Mouse (Mus musculus) megakaryocyte, embryonic 14.5 days (primary cell): ENCODE data around the gene Commd9.

Experiments used
- FLI1 ChIP-seq: IDR thresholded peaks from 2 replicates; pipeline ENCODE4 v1.6.1; 2012; ENCODE audit warnings: low read length, inconsistent platforms, mixed read lengths
- GATA1 ChIP-seq: IDR thresholded peaks from 3 replicates; pipeline ENCODE4 v1.6.1; 2012; ENCODE audit warnings: mixed read lengths, low read length, inconsistent platforms, borderline replicate concordance

DNA sequence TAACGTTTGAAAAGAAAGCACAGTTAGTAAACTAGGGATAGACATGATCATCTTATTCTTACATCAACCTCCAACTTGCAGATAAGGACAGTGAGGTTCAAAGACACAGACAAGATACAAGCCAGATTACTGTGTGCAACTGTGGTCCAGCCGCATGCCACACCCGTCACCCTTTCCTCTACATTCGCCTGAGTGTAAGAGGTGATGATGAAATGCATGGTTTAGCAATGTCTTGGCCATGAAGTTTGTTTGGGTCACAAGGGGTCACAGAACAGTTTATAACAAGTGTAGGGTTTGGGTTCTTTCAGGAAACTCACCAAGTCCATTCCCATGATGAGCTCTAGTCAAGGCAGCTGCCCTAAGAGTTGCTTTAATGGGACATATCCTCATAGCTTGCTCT, 17.4 kb upstream of the Commd9 start:
- TF ChIP-seq GATA1 (no peak), FLI1 (no peak)
